Mouse (Mus musculus) lung, postnatal 0 days (tissue): Measurements from ENCODE around the gene Cass4. TPM values are rescaled to one million over a fixed set of nuclear protein-coding genes. Genes with fewer than 3 reads are reported as not detected.

Experiments
- ATAC-seq: fragments of 200-750 bp; cut with Nextera tagmentation; 2 replicates; pipeline ENCODE4 v1.8.0; 2017; ENCODE audit warnings: moderate library complexity
- DNase-seq: peaks from one replicate; pipeline ENCODE4 v3.0.0-alpha.2; 2016; ENCODE audit warnings: low spot score
- H3K27ac ChIP-seq: fragments of 300-500 bp; sonication (generic); 2 replicates; pipeline ENCODE4 v1.5.1; 2014; ENCODE audit warnings: antibody characterized with exemption, mild to moderate bottlenecking, low read length, mixed read lengths
- H3K27me3 ChIP-seq: fragments of 300-500 bp; sonication (generic); replicated peaks from 2 replicates; pipeline ENCODE4 v1.6.1; 2014; ENCODE audit warnings: low read length, mixed read lengths; ENCODE audit not compliant: insufficient read depth
- H3K36me3 ChIP-seq: fragments of 300-500 bp; sonication (generic); 2 replicates; pipeline ENCODE4 v1.6.1; 2014; ENCODE audit warnings: low read length, mixed read lengths; ENCODE audit not compliant: insufficient read depth
- H3K4me1 ChIP-seq: fragments of 300-500 bp; sonication (generic); 2 replicates; pipeline ENCODE4 v1.6.1; 2014; ENCODE audit warnings: antibody characterized with exemption, low read depth, low read length, mixed read lengths; ENCODE audit not compliant: insufficient read depth
- H3K4me2 ChIP-seq: fragments of 300-500 bp; sonication (generic); replicated peaks from 2 replicates; pipeline ENCODE4 v1.6.1; 2014; ENCODE audit warnings: low read depth, mild to moderate bottlenecking, low read length, moderate library complexity, mixed read lengths
- H3K4me3 ChIP-seq: fragments of 300-500 bp; sonication (generic); 2 replicates; pipeline ENCODE4 v1.5.1; 2014; ENCODE audit warnings: low read depth, low read length
- H3K9ac ChIP-seq: fragments of 300-500 bp; sonication (generic); replicated peaks from 2 replicates; pipeline ENCODE4 v1.6.1; 2014; ENCODE audit warnings: low read depth, mild to moderate bottlenecking
- H3K9me3 ChIP-seq: fragments of 300-500 bp; sonication (generic); 2 replicates; pipeline ENCODE4 v1.6.1; 2016; ENCODE audit warnings: low read length, mixed read lengths
- CTCF ChIP-seq: IDR thresholded peaks from 2 replicates; pipeline ENCODE4 v1.5.1; 2016; ENCODE audit warnings: antibody characterized with exemption, mild to moderate bottlenecking
- EP300 ChIP-seq: IDR thresholded peaks from 2 replicates; pipeline ENCODE4 v1.6.1; 2016; ENCODE audit warnings: antibody characterized with exemption, mild to moderate bottlenecking, control low read depth
- whole genome bisulfite sequencing: fragments of 180-500 bp; shearing (Covaris S2); extraction: QIAGEN DNeasy Blood & Tissue Kit; methylation state at CpG from one replicate; pipeline ENCODE4 v1.1.7; 2014; 5-methylcytosine and 5-hydroxymethylcytosine counted together
- polyA plus RNA-seq: library from polyadenylated mRNA; unstranded; fragments of >200 nt; fragmentation: Nextera tagmentation; extraction: Ambion mirVana; gene quantifications from 2 replicates; pipeline ENCODE4 v1.2.1, GENCODE M21; 2015

Gene Cass4
- polyA plus RNA-seq, 1 experiment from 2014 or later = 9.3 TPM

GRCm38 (mm10) chr2:172348297-172348950, 45.2 kb upstream of the Cass4 start:
- Histone ChIP-seq H3K27ac (peak overlapping the region; percentile 3; the same call in 1 of the 2 replicates), H3K4me1 (peaks cover 12% of the 10 kb centered on the region; the same call in 1 of the 2 replicates), H3K4me2 (peak overlapping the region; percentile 17; the same call in 1 of the 2 replicates), H3K27me3 (no peaks in the 10 kb centered on the region), H3K36me3 (no peaks in the 10 kb centered on the region), H3K9ac (no peak overlapping the region), H3K4me3 (no peak overlapping the region), H3K9me3 (no peaks in the 10 kb centered on the region)
- 32% methylated on average over 3 of the region's 3 CpGs for WGBS
- ATAC-seq (no peak), DNase-seq (peak; percentile 65)
- TF ChIP-seq EP300 (peak; percentile 64; the same call in 1 of the 2 replicates), CTCF (no peak)

GRCm38 (mm10) chr2:172349776-172350175, 43.8 kb upstream of the Cass4 start:
- WGBS = 78% methylated on average over 14 of the region's 14 CpGs
- no peak for ATAC-seq
- Histone ChIP-seq H3K9me3 (no peaks in the 10 kb centered on the region), H3K4me2 (no peak overlapping the region), H3K27ac (no peak overlapping the region), H3K27me3 (no peaks in the 10 kb centered on the region), H3K4me3 (no peak overlapping the region), H3K9ac (no peak overlapping the region), H3K4me1 (peaks cover 7% of the 10 kb centered on the region; the same call in 1 of the 2 replicates), H3K36me3 (no peaks in the 10 kb centered on the region)
- TF ChIP-seq CTCF = no peak
- TF ChIP-seq EP300 = no peak
- no peak for DNase-seq

- H3K27me3 ChIP-seq = no peaks in the 10 kb centered on the region
- 68% methylated on average over 8 of the region's 8 CpGs for WGBS
- H3K4me3 ChIP-seq = no peak overlapping the region
- 0 out of 2 replicates have a peak, but pooled peaks cover 5% of the 10 kb centered on the region for H3K36me3 ChIP-seq
- no peak overlapping the region for H3K9ac ChIP-seq
- H3K9me3 ChIP-seq = no peaks in the 10 kb centered on the region
- DNase-seq (no peak), ATAC-seq (no peak)
- H3K4me2 ChIP-seq = no peak overlapping the region
- H3K27ac ChIP-seq = no peak overlapping the region
- TF ChIP-seq CTCF (no peak), EP300 (no peak)
- H3K4me1 ChIP-seq = peaks cover 5% of the 10 kb centered on the region; the same call in 1 of the 2 replicates
Measured at GRCm38 (mm10) chr2:172350773-172351172, 42.8 kb upstream of the Cass4 start.

GRCm38 (mm10) chr2:172353218-172353617, 40.4 kb upstream of the Cass4 start:
- TF ChIP-seq CTCF (no peak), EP300 (no peak)
- H3K4me1 ChIP-seq = peaks cover 5% of the 10 kb centered on the region; the same call in 1 of the 2 replicates
- no peak overlapping the region for H3K9ac ChIP-seq
- ATAC-seq = no peak
- no peak overlapping the region for H3K27ac ChIP-seq
- no peak overlapping the region for H3K4me3 ChIP-seq
- H3K4me2 ChIP-seq = no peak overlapping the region
- no peak for DNase-seq
- H3K27me3 ChIP-seq = no peaks in the 10 kb centered on the region
- WGBS = 87% methylated on average over 9 of the region's 9 CpGs
- H3K36me3 ChIP-seq = 0 out of 2 replicates have a peak, but pooled peaks cover 8% of the 10 kb centered on the region
- H3K9me3 ChIP-seq = no peaks in the 10 kb centered on the region

DNA sequence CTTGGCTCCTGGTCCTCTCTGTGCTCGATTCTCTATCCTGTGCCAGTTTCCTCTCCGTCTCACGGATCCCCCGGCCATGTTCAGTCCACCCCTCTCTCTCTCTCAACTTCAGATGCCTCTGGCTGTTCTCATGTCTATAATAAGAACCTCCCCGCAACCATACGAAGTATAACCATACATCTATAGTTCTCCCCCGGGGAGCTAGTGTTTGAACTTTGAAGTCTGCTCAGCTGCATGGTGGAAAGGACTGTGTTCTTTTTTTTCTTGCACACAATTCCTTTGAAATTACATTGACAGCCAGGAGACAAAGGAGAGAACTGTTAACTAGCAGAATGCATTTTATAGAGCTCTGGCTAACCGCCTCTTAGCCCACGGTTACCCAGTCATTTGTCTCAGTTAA, 38.8 kb upstream of the Cass4 start:
- no peak overlapping the region for H3K27ac ChIP-seq
- no peaks in the 10 kb centered on the region for H3K27me3 ChIP-seq
- no peak for TF ChIP-seq EP300
- TF ChIP-seq CTCF = no peak
- no peak overlapping the region for H3K9ac ChIP-seq
- 80% methylated on average over 9 of the region's 9 CpGs for WGBS
- H3K9me3 ChIP-seq = no peaks in the 10 kb centered on the region
- no peaks in the 10 kb centered on the region for H3K4me1 ChIP-seq
- ATAC-seq (no peak), DNase-seq (no peak)
- H3K4me2 ChIP-seq = no peak overlapping the region
- H3K4me3 ChIP-seq = no peak overlapping the region
- H3K36me3 ChIP-seq = 0 out of 2 replicates have a peak, but pooled peaks cover 8% of the 10 kb centered on the region

GRCm38 (mm10) chr2:172355833-172356232, 37.8 kb upstream of the Cass4 start:
- Histone ChIP-seq H3K4me2 (no peak overlapping the region), H3K4me3 (no peak overlapping the region), H3K27me3 (no peaks in the 10 kb centered on the region), H3K4me1 (no peaks in the 10 kb centered on the region), H3K36me3 (0 out of 2 replicates have a peak, but pooled peaks cover 8% of the 10 kb centered on the region), H3K9me3 (no peaks in the 10 kb centered on the region), H3K27ac (no peak overlapping the region), H3K9ac (no peak overlapping the region)
- ATAC-seq (no peak), DNase-seq (no peak)
- no peak for TF ChIP-seq EP300
- no peak for TF ChIP-seq CTCF
- 86% methylated on average over 5 of the region's 5 CpGs for WGBS
